8 mouse cellular contexts compared by ENCODE assay signal in genomic region chr6:8259667-8260044, GRCm38 (mm10). TPM values are rescaled to one million over a fixed set of nuclear protein-coding genes. Genes with fewer than 3 reads are reported as not detected.
A peak's percentile ranks its signal among the peaks of the same experiment; 100 is the strongest.
DNase-seq lines count a peak whose midpoint lies in the region; ATAC-seq and TF ChIP-seq lines count a peak whose summit lies in the region.

No protein-coding gene starts in this region.

- TF ChIP-seq CTCF in CH12.LX (conservative IDR thresholded peaks at IDR 0.05 in 1 of 2, IDR thresholded peaks at IDR 0.05 in 1 of 2; ENCODE audit: low read depth in 2 of 2, low read length in 2 of 2) = no peak
- TF ChIP-seq CTCF in olfactory bulb, adult 2 months (IDR thresholded peaks at IDR 0.05; ENCODE audit: insufficient read depth, low read depth, low read length) = no peak

- peak overlapping the region; percentile 78 for H3K9ac ChIP-seq in heart, embryonic 12.5 days
- peak overlapping the region; percentile 84 for H3K9ac ChIP-seq in CH12.LX (ENCODE audit: insufficient read depth, low read depth)
- H3K9ac ChIP-seq in limb, embryonic 13.5 days = peak overlapping the region; percentile 72

- H3K79me2 ChIP-seq in CH12.LX (replicated peaks; ENCODE audit: control insufficient read depth, extremely low read depth, insufficient read depth, poor library complexity, severe bottlenecking) = peaks cover 22% of the 10 kb centered on the region

- H3K27ac ChIP-seq in heart, embryonic 12.5 days (ENCODE audit: poor library complexity, severe bottlenecking) = 0 out of 2 replicates have a peak overlapping the region, but pooled peaks have one; percentile 4
- H3K27ac ChIP-seq in CH12.LX (ENCODE audit: insufficient read depth, low read depth) = peak overlapping the region; percentile 29; the same call in 1 of the 2 replicates
- peak overlapping the region; percentile 44; the same call in 1 of the 2 replicates for H3K27ac ChIP-seq in limb, embryonic 13.5 days
- peak overlapping the region; percentile 89 for H3K27ac ChIP-seq in olfactory bulb, adult 2 months (ENCODE audit: insufficient read depth, low read depth, low read length)

- H3K27me3 ChIP-seq in heart, embryonic 12.5 days (replicated peaks) = no peaks in the 10 kb centered on the region
- H3K27me3 ChIP-seq in CH12.LX (replicated peaks) = no peaks in the 10 kb centered on the region
- no peaks in the 10 kb centered on the region for H3K27me3 ChIP-seq in limb, embryonic 13.5 days

- H3K9me3 ChIP-seq in heart, embryonic 12.5 days (replicated peaks) = no peaks in the 10 kb centered on the region
- H3K9me3 ChIP-seq in CH12.LX (replicated peaks; ENCODE audit: low read length) = no peaks in the 10 kb centered on the region
- no peaks in the 10 kb centered on the region for H3K9me3 ChIP-seq in limb, embryonic 13.5 days

- H3K4me3 ChIP-seq in heart, embryonic 12.5 days = peak overlapping the region; percentile 71
- H3K4me3 ChIP-seq in CH12.LX (replicated peaks in 1 of 3; ENCODE audit: low read depth in 2 of 3, low read length in 2 of 3, poor library complexity in 1 of 3) = peak overlapping the region; percentile 85 to 94 (median 93)
- H3K4me3 ChIP-seq in limb, embryonic 13.5 days = peak overlapping the region; percentile 80
- H3K4me3 ChIP-seq in olfactory bulb, adult 2 months (ENCODE audit: insufficient read depth, low read depth, low read length) = peak overlapping the region; percentile 98

- in situ Hi-C loops in CH12.LX (cut with MboI; ENCODE audit: low pct_ligation_motif_present, low pct_unique_long_range_greater_than_20kb, low sequenced_read_pairs) = no loop called here

- peak overlapping the region; percentile 88 for H3K4me2 ChIP-seq in heart, embryonic 12.5 days
- peak overlapping the region; percentile 91 for H3K4me2 ChIP-seq in CH12.LX (ENCODE audit: insufficient read depth, low read depth, poor library complexity, severe bottlenecking)
- H3K4me2 ChIP-seq in limb, embryonic 13.5 days (replicated peaks) = peak overlapping the region; percentile 90

- ATAC-seq in heart, embryonic 12.5 days (ENCODE audit: insufficient number of reproducible peaks, low FRiP score) = peak; percentile 17; the same call in 1 of the 2 replicates
- peak; percentile 45 for ATAC-seq in erythroblast, adult 5-6 weeks (replicated peaks; ENCODE audit: low FRiP score, poor library complexity, severe bottlenecking)
- ATAC-seq in limb, embryonic 13.5 days (ENCODE audit: low FRiP score, low read depth) = no peak

- DNase-seq in heart, adult 9 months (ENCODE audit: low spot score in 2 of 2) = no peak
- DNase-seq in CH12.LX (ENCODE audit: extremely low read depth) = no peak
- no peak for DNase-seq in thymus, postnatal 4 days
- no peak for DNase-seq in natural killer cell, adult 2 months (ENCODE audit: low spot score in 2 of 2)

- H3K4me1 ChIP-seq in heart, embryonic 12.5 days (replicated peaks) = peaks cover 8% of the 10 kb centered on the region; the same call in 1 of the 2 replicates
- H3K4me1 ChIP-seq in CH12.LX (ENCODE audit: control insufficient read depth in 1 of 2, insufficient read depth in 2 of 2) = peaks cover 0 to 7% of the 10 kb centered on the region in 2 experiments; a peak in 2 of 4 replicates
- H3K4me1 ChIP-seq in limb, embryonic 13.5 days = peaks cover 16% of the 10 kb centered on the region; the same call in 1 of the 2 replicates
- no peaks in the 10 kb centered on the region for H3K4me1 ChIP-seq in olfactory bulb, adult 2 months (ENCODE audit: control insufficient read depth, insufficient read depth, low read length)

- H3K36me3 ChIP-seq in heart, embryonic 12.5 days = peaks cover 4% of the 10 kb centered on the region; the same call in 1 of the 2 replicates
- H3K36me3 ChIP-seq in CH12.LX (replicated peaks in 1 of 2; ENCODE audit: control insufficient read depth in 1 of 2, insufficient read depth in 1 of 2, low read length in 1 of 2) = peaks cover 0 to 9% of the 10 kb centered on the region in 2 experiments
- peaks cover 4% of the 10 kb centered on the region; the same call in 1 of the 2 replicates for H3K36me3 ChIP-seq in limb, embryonic 13.5 days

- dilution Hi-C loops in CH12.LX (cut with MboI; ENCODE audit: extremely low pct_ligation_motif_present, extremely low pct_unique_long_range_greater_than_20kb, low sequenced_read_pairs) = no loop called here

- TF ChIP-seq POLR2A in CH12.LX (IDR thresholded peaks at IDR 0.05; ENCODE audit: low read depth, low read length) = no peak
- TF ChIP-seq POLR2A in olfactory bulb, adult 2 months (IDR thresholded peaks at IDR 0.05; ENCODE audit: insufficient read depth, low read depth, low read length) = no peak

- no peak for TF ChIP-seq EP300 in CH12.LX (IDR thresholded peaks at IDR 0.05; ENCODE audit: low read length)

- under 1% methylated on average over 8 of the region's 8 CpGs for WGBS in heart, embryonic 12.5 days
- WGBS in limb, embryonic 13.5 days = 0% methylated on average over 8 of the region's 8 CpGs
- 0% methylated on average over 8 of the region's 8 CpGs for whole genome bisulfite sequencing in olfactory bulb, adult 2 months

- no peak for TF ChIP-seq RAD21 in CH12.LX (IDR thresholded peaks at IDR 0.05; ENCODE audit: low read depth, low read length)

TF ChIP-seq in CH12.LX, 34 proteins besides CTCF, POLR2A, EP300 and RAD21:
- TF ChIP-seq JUND (conservative IDR thresholded peaks at IDR 0.05; ENCODE audit: low read depth, low read length) (no peak), GABPA (IDR thresholded peaks at IDR 0.05; ENCODE audit: insufficient replicate concordance, low read depth, low read length) (no peak), SMC3 (IDR thresholded peaks at IDR 0.05; ENCODE audit: low read depth, low read length) (no peak), NRF1 (IDR thresholded peaks at IDR 0.05; ENCODE audit: low read depth, low read length) (no peak), ZNF384 (IDR thresholded peaks at IDR 0.05; ENCODE audit: low read depth, low read length) (no peak), NELFE (IDR thresholded peaks at IDR 0.05; ENCODE audit: low read depth, low read length) (no peak)

RNA-seq across cellular contexts. Expression of gene Gm45062, which starts 0.4 kb away (rescaled TPM):
- 9.2 and 9.6 TPM in 2 replicates for polyA plus RNA-seq in heart, embryonic 12.5 days (2016; fragmentation: Nextera tagmentation; extraction: Ambion mirVana)
- 2.4 and 2.7 TPM in 2 replicates for total RNA-seq in CH12.LX (2012; rRNA removed)
- 3.2 and 3.3 TPM in 2 replicates for total RNA-seq in CH12.LX (2014; rRNA removed)
- 4.1 and 4.4 TPM in 2 replicates for polyA plus RNA-seq in CH12.LX (2012; ENCODE audit: insufficient read length, low read depth)
- total RNA-seq in erythroblast, adult 5-6 weeks (2015; ENCODE audit: low replicate concordance) = 2.7 and 6.7 TPM in 2 replicates
- total RNA-seq in erythroblast, adult 5-6 weeks (2017; ENCODE audit: low replicate concordance) = 1.5 and 4.1 TPM in 2 replicates
- polyA plus RNA-seq in limb, embryonic 13.5 days (2015; fragmentation: Nextera tagmentation; extraction: Ambion mirVana) = 14.8 and 15.5 TPM in 2 replicates
- 81.8 TPM in 1 of 2 replicates, not detected in the other for polyA plus RNA-seq in olfactory bulb, adult 2 months (2012; ENCODE audit: insufficient read depth, insufficient read length, low replicate concordance, missing spikeins)

RNA-seq across cellular contexts. Expression of gene Umad1, which starts 0.6 kb away (rescaled TPM):
- 27.1 and 27.2 TPM in 2 replicates for polyA plus RNA-seq in heart, embryonic 12.5 days (2016; fragmentation: Nextera tagmentation; extraction: Ambion mirVana)
- total RNA-seq in CH12.LX (2012; rRNA removed) (10.0 and 11.5 TPM in 2 replicates), CH12.LX (2014; rRNA removed) (17.5 and 17.7 TPM in 2 replicates)
- polyA plus RNA-seq in CH12.LX (2012; ENCODE audit: insufficient read length, low read depth) = 7.6 and 8.5 TPM in 2 replicates
- 6.5 and 9.0 TPM in 2 replicates for total RNA-seq in erythroblast, adult 5-6 weeks (2015; ENCODE audit: low replicate concordance)
- total RNA-seq in erythroblast, adult 5-6 weeks (2017; ENCODE audit: low replicate concordance) = 1.8 and 4.9 TPM in 2 replicates
- polyA plus RNA-seq in limb, embryonic 13.5 days (2015; fragmentation: Nextera tagmentation; extraction: Ambion mirVana) = 16.9 and 18.6 TPM in 2 replicates
- polyA plus RNA-seq in olfactory bulb, adult 2 months (2012; ENCODE audit: insufficient read depth, insufficient read length, low replicate concordance, missing spikeins) = not detected in 2 replicates

RNA-seq across cellular contexts. Expression of gene Rpa3, which starts 0.7 kb away (rescaled TPM):
- polyA plus RNA-seq in heart, embryonic 12.5 days (2016; fragmentation: Nextera tagmentation; extraction: Ambion mirVana) = 135 and 141 TPM in 2 replicates
- 72.1 and 74.0 TPM in 2 replicates for total RNA-seq in CH12.LX (2012; rRNA removed)
- 264 and 276 TPM in 2 replicates for total RNA-seq in CH12.LX (2014; rRNA removed)
- polyA plus RNA-seq in CH12.LX (2012; ENCODE audit: insufficient read length, low read depth) = 98.3 and 107 TPM in 2 replicates
- 39.5 and 71.1 TPM in 2 replicates for total RNA-seq in erythroblast, adult 5-6 weeks (2015; ENCODE audit: low replicate concordance)
- 22.0 and 38.3 TPM in 2 replicates for total RNA-seq in erythroblast, adult 5-6 weeks (2017; ENCODE audit: low replicate concordance)
- polyA plus RNA-seq in limb, embryonic 13.5 days (2015; fragmentation: Nextera tagmentation; extraction: Ambion mirVana) = 142 and 159 TPM in 2 replicates
- polyA plus RNA-seq in olfactory bulb, adult 2 months (2012; ENCODE audit: insufficient read depth, insufficient read length, low replicate concordance, missing spikeins) = not detected in 2 replicates

RNA-seq across cellular contexts. Expression of gene Mios, which starts 50.6 kb away (rescaled TPM):
- polyA plus RNA-seq in heart, embryonic 12.5 days (2016; fragmentation: Nextera tagmentation; extraction: Ambion mirVana) = 20.4 and 20.6 TPM in 2 replicates
- total RNA-seq in CH12.LX (2012; rRNA removed) (24.1 and 24.5 TPM in 2 replicates), CH12.LX (2014; rRNA removed) (23.7 and 25.1 TPM in 2 replicates)
- polyA plus RNA-seq in CH12.LX (2012; ENCODE audit: insufficient read length, low read depth) = 26.3 and 27.7 TPM in 2 replicates
- 4.6 and 4.8 TPM in 2 replicates for total RNA-seq in erythroblast, adult 5-6 weeks (2015; ENCODE audit: low replicate concordance)
- total RNA-seq in erythroblast, adult 5-6 weeks (2017; ENCODE audit: low replicate concordance) = 5.6 and 6.7 TPM in 2 replicates
- 28.6 and 28.9 TPM in 2 replicates for polyA plus RNA-seq in limb, embryonic 13.5 days (2015; fragmentation: Nextera tagmentation; extraction: Ambion mirVana)
- not detected in 2 replicates for polyA plus RNA-seq in olfactory bulb, adult 2 months (2012; ENCODE audit: insufficient read depth, insufficient read length, low replicate concordance, missing spikeins)

Comparison
In these comparisons a context has a peak if more than half of its experiments do, and no peak if none do; other contexts are left out.
1. H3K27ac ChIP-seq: peak in every context shown above with its lines; median percentile 89 in olfactory bulb, adult 2 months; 44 in limb, embryonic 13.5 days; 29 in CH12.LX; 4 in heart, embryonic 12.5 days.